Mouse (Mus musculus) heart, postnatal 10 days (tissue): Measurements from ENCODE around the gene Spns1. TPM values are rescaled to one million over a fixed set of nuclear protein-coding genes. Genes with fewer than 3 reads are reported as not detected.
"Not testable (repeated sequence)": the region's sequence is repeated elsewhere in the genome, so short reads cannot be mapped to it uniquely, and the experiment has no call there.

Source experiments
- DNase-seq, 2 experiments: peaks; one replicate each; pipeline ENCODE4 v3.0.0; 2021
- intact Hi-C: fragments of 180-260 bp; cut with DNase I; formaldehyde crosslinking; loops from one replicate; pipeline ENCODE4 v1.15.1; 2025
- microRNA-seq, 2 experiments: library from miRNA; unstranded; fragments of <30 nt; microRNA quantifications; one replicate each; pipeline ENCODE4 v1.2.0; 2022
- total RNA-seq, 2 experiments: library from RNA; stranded (reverse); gene quantifications; 2 replicates each; pipeline ENCODE4 v1.2.3; 2021

The Spns1 gene
- total RNA-seq, 2 experiments from 2014 or later, result 34.8 to 41.2 TPM

DNA sequence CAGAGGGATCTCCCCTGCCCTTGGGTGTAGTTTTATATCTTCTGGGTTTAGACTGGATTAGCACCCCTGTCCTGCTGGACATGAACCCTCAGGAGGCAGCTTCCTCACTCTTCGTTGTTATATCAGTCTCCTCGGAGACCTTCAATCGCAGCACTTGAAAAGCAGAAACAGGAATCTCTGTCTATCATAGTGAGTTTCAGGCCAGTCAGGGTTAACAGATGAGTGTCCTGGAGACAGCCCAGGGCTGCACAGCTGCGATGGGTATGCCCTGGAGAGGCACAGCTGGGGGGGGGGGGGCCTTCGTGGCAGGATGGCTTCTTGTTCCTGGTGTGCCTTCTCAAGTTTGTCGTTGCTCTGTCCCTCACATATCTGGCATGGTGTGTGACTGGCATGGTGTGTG is 36.4 kb downstream of the Spns1 start:
- intact Hi-C loops, result no loop called here
- no peak for DNase-seq

DNA sequence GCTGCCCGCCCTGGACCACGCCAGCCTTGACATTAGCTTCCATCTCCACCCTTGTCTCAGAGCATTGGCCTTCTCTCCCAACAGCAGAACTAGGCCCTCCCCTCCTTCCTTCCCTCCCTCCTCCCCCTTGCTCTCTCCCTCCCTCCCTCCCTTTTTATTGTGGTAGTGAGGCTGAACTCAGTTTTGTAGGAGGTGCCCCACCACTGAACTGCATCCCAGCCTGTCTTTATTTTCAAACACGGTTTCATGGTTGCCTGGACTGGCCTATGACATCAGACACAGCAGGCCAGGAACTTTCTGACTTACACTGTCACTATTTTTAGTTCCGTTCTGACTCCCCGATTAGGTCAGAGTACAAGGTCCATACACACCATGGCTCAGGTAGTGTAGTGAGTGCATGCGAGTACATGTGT is 37.0 kb downstream of the Spns1 start:
- intact Hi-C loops, result no loop called here
- peak in 1 of 2 experiments; percentile 17 for DNase-seq

DNA sequence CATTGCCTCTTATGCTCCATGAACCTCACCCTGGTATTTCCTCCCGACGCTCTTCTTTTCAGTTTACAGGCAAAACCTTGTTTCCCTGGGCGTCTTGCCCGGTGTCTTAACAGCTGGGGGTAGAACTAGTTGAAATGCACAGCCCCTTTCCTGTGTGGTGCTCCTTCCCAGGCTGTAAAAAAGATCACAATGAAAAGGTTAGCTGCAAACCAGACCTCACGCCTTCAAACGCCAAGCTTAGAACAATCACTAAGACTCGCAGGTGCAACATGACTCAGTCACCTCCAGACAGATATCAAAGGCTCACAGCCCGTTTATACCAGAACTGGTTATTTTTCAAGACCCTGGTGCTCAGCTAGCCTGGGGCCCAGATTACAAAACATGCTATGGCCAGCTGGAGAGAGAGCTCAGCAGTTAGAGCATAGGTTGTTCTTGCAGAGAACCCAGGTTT is 37.7 kb downstream of the Spns1 start:
- peak in 1 of 2 experiments; percentile 10 for DNase-seq
- intact Hi-C loops, result no loop called here

DNA sequence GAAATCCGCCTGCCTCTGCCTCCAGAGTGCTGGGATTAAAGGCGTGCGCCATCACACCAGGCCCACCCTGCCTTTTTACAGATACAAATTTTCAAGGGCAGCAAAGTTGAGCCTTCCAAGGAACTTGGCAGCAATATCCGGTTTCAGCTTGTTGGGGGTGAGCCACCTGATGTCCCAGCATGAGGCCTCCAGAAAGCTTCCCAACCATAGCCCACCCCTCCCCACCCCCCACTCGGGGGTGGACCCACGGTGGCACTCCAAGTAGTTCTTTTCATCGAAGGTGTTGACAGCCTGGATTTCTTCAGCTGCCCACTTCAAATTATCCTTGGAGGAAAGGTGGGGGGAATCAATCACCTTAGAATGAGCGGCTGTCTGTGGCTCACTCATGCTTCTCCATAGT is 38.3 kb downstream of the Spns1 start:
- intact Hi-C loops, result no loop called here
- DNase-seq, result no peak

DNA sequence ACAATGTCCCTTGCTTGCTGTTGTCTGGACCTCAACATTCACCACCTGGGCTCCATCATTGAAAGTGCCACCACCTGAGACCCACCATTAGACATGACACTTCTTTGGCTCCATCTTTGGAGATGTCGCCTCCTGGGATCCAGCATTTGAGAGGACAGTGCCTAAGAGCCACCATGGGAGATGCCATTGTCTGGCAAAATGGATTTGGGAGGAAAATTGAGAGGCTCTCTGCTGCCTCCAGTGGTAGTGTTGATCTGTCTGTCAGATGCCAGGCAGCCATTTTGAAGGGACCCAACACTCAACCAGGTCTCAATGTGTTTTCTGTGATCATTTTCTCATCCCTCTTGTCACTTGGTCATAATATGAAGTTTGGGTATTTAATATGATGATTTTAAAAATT is 41.7 kb downstream of the Spns1 start:
- intact Hi-C loops, result no loop called here
- no peak for DNase-seq

DNA sequence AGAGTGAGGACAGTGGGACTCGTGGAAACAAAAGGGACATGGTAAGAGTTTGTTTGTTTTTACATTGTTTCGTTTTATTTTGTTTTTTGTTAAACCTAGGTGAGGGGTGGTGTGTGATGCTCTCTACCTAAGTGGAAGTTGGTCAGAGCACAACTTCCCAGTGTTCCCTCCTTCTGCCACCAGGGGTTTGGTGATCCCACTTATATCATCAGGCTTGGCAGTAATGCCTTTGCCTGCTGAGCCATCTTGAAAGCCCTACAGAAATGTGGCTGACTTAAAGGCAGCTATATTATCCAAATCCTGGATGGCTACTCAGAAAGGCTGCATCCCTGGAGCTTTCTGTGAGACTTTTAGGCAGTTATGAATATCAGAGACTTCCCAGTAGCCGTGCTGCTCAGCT is 44.6 kb downstream of the Spns1 start:
- intact Hi-C loops, result no loop called here

DNA sequence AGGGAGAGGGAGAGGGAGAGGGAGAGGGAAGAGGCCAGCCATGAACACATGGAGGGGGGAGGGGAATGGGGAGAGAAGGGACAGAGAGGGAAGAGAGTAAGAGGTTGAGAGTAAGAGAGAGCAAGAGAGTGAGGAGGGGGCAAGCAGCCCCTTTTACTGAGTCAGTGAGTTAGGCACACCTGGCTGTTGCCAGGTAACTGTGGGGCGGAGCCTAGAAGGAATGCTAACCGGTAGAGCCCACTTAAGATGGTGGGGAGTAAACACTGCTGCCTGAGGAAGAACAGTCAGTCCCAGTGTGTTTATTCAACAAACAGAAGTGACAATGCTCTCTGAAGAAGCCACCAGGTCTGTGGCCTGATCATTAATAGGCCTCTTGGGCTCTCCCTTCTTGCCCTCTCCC is 46.6 kb downstream of the Spns1 start:
- intact Hi-C loops, result no loop called here
- DNase-seq, result no peak

More for the DNA sequence above, 44.6 kb downstream of the Spns1 start:
- DNase-seq, result no peak

DNA sequence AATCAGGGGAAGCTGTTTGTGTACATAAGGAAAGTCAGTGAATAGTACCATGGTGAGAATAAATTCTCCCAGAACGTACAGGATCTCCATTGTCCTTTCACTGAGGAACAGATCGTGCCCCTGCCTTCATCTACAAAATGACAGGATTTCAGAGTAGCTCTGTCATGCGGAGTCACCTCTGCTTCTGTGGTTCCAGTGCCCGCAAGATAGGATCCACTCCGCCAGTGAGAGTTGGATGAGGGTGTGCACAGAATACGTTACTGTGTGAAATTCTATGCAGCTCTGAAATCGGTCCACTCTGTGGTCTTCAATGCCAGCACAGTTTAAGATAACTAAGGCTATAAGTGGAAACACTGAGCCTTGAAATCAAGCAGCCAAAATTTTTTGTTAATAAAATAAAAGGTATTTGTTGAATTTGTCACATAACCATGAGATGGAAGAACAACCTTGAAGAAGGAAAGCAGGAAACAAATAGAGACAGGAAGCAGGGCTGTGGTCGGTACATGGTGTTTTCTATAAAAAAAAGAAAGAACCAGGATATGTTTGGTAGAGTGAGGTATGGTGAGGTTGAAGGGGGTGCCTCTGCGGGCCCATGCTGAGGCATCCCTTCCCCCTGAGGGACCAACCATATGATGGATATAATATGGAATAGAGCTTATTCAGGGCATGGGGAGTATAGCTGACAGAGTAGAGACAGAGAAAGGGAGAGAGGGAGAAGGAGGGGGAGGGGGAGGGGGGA is 47.2 kb downstream of the Spns1 start:
- intact Hi-C loops, result no loop called here
- no peak for DNase-seq

DNA sequence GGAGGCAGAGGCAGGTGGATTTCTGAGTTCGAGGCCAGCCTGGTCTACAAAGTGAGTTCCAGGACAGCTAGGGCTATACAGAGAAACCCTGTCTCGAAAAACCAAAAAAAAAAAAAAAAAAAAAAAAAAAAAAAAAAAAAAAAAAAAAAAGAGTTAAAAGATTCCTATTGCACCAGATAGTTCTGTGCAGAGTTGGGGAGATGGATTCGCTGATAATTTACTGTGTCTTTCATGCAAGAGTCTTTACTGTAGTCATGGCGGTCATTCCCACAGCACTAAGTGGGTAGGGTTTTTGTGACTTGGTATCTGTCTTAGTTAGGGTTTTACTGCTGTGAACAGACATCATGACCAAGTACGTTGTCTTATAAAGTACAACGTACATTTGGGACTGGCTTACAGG is 48.4 kb downstream of the Spns1 start:
- DNase-seq, intact Hi-C loops: not testable (repeated sequence)

DNA sequence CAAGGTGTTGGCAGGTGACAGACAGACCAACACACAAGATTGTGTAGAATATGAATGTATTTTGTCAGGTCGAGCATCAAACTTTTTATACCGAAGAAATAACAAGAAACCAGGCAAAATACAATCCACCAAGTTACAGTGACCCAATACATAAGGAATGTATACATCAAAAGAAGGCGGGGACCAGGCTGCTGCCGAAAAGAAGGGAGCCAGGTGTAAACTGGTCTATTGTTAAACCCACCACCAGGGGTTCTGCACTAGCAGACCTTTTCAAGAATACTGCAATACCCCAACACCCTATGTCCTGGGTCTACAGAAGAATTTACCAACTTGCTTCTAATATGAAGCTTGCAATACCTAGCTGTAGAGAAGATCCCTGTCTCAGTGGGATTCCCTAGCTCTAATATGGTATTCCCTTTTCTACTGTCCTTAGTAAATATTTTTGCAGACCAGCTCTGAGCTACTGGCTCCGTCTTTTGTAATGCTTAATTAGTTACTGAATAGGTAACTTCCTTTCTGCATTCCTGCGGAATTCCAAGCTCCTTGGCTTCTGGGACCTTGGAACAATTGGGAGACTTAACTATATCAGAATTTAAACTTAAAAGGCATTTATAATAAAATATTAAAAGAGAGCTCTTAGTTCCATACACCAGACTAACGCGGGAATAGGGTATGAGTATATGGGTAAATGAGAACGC is 51.5 kb downstream of the Spns1 start:
- intact Hi-C loops, result loop anchor here (2.0 kb wide), 1 partner anchor 203 kb away; no protein-coding TSS in a partner anchor
- DNase-seq, result not testable (repeated sequence)

DNA sequence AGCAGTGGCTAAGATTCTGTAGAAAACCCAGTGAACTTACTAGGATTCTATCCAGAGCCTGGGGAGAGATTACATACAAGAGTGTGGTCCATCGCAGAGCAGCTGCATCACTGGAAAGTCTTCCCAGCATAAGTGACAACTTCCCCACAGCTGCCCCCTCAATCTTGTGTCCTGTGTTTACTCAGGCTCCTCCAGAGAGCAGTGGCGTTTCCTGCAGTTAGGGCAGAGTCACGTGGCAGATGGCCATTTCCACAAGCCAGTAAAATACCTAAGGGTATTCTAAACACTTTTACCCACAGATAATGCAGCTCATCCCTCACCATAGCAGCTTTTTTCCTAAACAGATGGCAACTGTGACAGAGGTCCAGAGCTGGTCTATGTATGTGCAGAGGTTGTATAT is 52.5 kb downstream of the Spns1 start:
- peak; percentile 7 to 15 for DNase-seq
- intact Hi-C loops, result loop anchor here (2.0 kb wide), 1 partner anchor 204 kb away; no protein-coding TSS in a partner anchor

DNA sequence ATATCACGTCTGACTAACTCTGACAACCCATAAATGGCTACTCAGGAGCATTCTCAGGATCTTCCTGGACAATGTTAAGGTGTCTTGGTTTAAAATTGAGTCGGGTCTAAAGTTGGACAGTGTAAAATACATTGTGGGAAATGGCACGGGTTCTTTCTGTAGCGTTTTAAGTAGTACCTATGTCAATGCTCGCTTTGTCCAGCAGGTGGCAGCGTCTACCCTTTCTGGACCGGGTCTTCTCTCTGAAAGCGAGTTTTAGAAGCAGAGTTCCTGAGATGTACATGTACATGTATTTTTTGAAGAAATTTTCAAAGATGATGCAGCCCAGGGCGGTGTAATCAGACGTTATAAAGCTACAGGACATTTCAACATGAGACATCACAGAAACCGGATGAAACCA is 53.5 kb downstream of the Spns1 start:
- intact Hi-C loops, result loop anchor here (1.0 to 2.0 kb wide), 2 partner anchors 55 to 205 kb away; no protein-coding TSS in a partner anchor
- peak; percentile 79 to 89 for DNase-seq

Small RNA genes within 50 kb of the gene (microRNA-seq; reads per million reads assigned to microRNA genes)
- 0 to 0.24 reads per million in 2 experiments for gene Mir7058

Other genes starting within 250 kb of the Spns1 start
- gene Xpo6, start 176.9 kb downstream of the Spns1 start, total RNA-seq, result 10 to 100 TPM; 39.7 to 41.4 TPM
- gene Sbk1, start 104.8 kb downstream of the Spns1 start, total RNA-seq, result 10 to 100 TPM; 68.7 to 77.1 TPM
- gene Lat, start 7.9 kb downstream of the Spns1 start, total RNA-seq, result 1 to 10 TPM in 1 of 2 experiments, under 1 TPM in 1; 0.84 to 1.6 TPM
- gene Nfatc2ip, start 19.3 kb upstream of the Spns1 start, total RNA-seq, result 1 to 10 TPM; 6.1 to 7.0 TPM
- 1 to 10 TPM in 1 of 2 experiments, under 1 TPM in 1; 0.50 to 1.2 TPM for gene Cd19, start 37.4 kb upstream of the Spns1 start, total RNA-seq
- 10 to 100 TPM; 10.9 to 12.5 TPM for gene Rabep2, start 51.3 kb upstream of the Spns1 start, total RNA-seq
- gene Atp2a1, start 85.7 kb upstream of the Spns1 start, total RNA-seq, result under 1 TPM; 0.77 to 0.82 TPM
- 10 to 100 TPM; 46.1 to 46.7 TPM for gene Sh2b1, start 98.0 kb upstream of the Spns1 start, total RNA-seq
- gene Tufm, start 109.9 kb upstream of the Spns1 start, total RNA-seq, result 100 to 1,000 TPM; 245 to 251 TPM
- 10 to 100 TPM; 54.2 to 54.5 TPM for gene Atxn2l, start 126.0 kb upstream of the Spns1 start, total RNA-seq
- gene Eif3c, start 189.0 kb upstream of the Spns1 start, total RNA-seq, result 100 to 1,000 TPM; 149 to 159 TPM
- gene Apobr, start 207.5 kb upstream of the Spns1 start, total RNA-seq, result under 1 TPM; 0.69 to 0.81 TPM
- 10 to 100 TPM; 14.7 to 16.6 TPM for gene Cln3, start 208.4 kb upstream of the Spns1 start, total RNA-seq
- gene Il27, start 217.5 kb upstream of the Spns1 start, total RNA-seq, result not detected